Mouse (Mus musculus) cerebellum, adult 18-20 months (tissue): ENCODE results near the gene Pum2.
"Not testable (repeated sequence)": the region's sequence is repeated elsewhere in the genome, so short reads cannot be mapped to it uniquely, and the experiment has no call there.

Experiments
- DNase-seq, 2 experiments: peaks; one replicate each; pipeline ENCODE4 v3.0.0; 2021

The Pum2 gene

DNA sequence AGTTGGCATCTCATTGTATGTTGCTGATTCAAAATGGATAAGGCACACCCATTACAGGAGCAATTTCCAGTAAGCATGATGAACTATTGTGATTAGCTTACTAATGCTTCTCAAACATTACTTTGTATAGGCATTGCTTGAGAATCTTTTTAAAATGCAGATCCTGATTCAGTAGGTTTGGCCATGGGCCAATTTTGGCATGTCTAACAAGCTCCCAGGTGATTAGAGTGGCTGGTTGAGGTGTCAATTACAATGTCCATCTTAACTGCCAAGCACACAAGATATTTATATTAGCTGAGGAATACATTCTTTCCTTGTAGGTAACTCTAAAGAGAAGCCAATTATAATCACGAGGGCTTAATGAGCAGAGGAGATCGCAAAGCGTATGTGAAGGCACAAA, 4.1 kb upstream of the Pum2 start:
- no peak for DNase-seq

DNA sequence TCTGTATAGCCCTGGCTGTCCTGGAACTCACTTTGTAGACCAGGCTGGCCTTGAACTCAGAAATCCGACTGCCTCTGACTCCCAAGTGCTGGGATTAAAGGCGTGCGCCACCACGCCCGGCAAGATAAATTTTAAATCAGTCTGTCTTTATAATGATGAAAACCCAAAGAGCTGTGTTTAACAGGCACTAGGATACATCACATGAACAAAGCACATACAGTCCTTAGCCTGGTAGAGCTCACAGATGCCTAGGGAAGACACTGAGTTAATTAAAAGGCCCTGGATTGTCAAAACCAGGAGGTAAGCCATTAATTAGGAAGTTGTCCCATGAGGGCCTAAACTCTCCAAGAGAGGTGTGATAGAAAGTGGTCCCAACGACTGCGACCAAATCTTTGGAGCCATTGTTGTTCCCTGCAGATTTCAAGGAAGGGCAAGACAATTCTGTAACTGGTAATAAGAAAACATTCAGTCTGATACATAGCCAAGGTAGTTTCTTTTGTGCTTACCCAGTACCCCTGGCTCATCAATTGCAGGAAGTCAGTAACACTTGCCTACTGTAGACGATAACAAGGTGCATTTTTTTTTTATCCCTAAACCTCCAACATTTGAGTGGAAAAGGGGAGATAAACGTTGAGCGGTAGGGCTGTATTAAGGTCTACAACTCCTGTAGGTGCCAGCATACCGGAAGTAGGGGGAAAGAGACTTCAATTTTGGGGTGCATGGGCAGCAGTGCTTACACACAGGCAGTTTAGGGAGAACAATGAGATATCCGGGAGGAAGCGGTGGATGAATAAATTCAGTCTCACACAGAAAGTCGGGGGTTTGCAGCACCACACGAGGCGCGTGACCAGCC, 587 bp upstream of the Pum2 start:
- DNase-seq, result peak in 1 of 2 experiments; percentile 21

- DNase-seq, result peak in 1 of 2 experiments; percentile 75
Measured at GRCm38 (mm10) chr12:8674377-8674864, 487 bp downstream of the Pum2 start.

DNA sequence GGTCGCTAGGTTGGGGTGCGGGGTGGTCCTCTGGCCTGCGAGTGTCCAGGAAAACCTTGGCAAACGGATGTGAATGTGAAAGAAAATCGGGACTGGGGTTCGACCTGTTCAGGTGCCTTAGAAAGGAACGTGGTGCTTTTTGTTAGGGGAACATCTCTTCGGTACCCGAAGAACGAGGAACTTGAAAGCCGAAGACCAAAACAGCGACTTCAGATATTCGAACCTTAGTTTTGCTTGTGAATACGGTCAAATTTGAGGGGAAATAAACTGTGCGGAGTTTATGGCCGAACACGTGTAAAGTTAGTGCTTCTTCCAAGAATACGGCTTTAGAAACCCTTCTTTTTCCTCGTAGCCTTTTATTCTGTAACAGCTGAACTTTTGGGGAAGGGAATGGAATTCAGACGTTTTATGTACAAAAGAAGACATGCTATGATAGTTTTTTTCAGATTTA, 982 bp downstream of the Pum2 start:
- no peak for DNase-seq

DNA sequence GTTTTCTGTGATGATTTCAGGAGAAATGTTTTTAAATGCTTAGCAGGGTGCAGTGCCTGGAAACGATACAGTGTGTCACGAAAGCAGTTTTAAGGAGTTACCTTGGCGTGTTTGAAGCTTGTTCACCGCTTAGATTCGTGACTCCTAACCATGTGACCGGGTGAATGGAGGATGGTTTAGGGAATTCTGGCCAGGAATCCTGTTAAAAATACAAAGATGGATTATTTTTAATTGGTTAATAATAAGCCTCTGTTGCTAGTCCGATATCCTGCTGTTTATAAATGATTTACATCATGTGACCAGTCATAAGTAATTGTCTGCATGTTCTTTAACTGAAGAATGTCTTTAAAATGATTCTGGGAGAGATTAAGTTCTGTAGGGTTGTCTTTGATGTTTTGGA, 1.4 kb downstream of the Pum2 start:
- DNase-seq, result no peak

DNA sequence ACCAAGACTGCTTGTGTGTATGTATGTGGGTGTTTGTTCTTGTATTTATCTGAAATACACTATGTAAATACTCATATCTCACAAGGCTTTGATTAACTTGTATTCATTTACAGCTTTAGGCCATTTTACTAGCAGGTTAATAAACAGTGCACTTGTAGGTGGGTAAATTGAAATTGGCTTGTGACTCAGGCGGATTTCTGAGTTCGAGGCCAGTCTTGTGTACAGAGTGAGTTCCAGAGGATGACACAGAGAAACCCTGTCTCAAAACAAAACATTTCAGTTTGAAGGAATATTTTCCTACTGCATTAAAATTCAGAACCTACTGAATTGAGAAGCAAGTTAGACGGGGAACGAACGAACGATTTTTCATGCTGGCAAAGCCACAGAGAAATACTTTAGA, 2.4 kb downstream of the Pum2 start:
- DNase-seq, result no peak

DNA sequence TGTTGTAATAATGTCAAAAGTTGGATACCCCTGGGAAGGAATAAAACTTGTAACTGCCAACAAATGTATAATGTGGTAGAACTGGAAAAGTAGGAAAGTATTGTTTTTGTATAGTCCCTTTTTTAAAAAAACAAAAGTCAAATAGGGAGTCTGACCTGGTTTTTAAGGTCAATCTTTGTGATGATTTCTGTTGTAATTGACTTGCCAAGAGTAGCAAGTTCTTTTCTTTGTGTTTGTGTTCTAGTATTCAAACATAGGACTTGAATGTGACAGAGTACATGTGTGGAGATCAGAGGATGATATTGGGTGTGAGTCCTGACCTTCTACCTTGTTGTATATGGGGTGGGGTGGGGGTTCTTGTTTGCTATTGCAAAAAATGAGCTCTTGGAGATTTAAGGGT, 4.0 kb downstream of the Pum2 start:
- no peak for DNase-seq

GRCm38 (mm10) chr12:8684200-8684599, 10.3 kb downstream of the Pum2 start:
- no peak for DNase-seq

DNA sequence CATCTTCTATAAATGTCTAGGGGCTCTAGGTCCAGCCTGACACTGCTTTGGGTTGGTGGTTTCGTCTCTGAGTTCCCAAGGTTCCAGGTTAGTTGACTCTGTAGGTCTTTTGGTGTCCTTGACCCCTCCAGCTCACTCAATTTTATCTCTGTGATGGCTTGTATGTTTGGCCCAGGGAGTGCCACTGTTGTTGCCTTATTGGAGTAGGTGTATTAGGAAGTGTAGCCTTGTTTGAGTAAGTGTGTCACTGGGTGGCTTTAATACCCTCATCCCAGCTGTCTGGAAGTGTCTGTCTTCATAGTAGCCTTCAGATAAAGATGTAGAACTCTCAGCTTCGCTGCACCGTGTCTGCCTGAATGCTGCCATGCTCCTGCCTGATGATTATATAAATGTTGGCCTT, 11.1 kb downstream of the Pum2 start:
- no peak for DNase-seq

DNA sequence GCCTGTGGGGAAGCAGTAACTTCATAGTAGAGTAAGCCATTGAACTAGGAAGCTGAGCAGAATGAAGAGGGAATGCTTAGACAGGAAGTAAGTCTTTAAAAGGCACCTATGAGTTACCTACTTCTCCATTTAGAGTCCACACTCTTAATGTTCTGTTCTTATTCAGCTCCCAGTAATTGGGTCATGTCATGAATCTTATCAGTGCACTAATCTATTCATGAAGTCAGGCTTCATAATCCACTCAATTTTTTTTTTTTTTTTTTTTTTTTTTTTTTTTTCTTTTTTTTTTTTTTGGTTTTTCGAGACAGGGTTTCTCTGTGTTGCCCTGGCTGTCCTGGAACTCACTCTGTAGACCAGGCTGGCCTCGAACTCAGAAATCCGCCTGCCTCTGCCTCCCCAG, 15.9 kb downstream of the Pum2 start:
- DNase-seq, result not testable (repeated sequence)

DNA sequence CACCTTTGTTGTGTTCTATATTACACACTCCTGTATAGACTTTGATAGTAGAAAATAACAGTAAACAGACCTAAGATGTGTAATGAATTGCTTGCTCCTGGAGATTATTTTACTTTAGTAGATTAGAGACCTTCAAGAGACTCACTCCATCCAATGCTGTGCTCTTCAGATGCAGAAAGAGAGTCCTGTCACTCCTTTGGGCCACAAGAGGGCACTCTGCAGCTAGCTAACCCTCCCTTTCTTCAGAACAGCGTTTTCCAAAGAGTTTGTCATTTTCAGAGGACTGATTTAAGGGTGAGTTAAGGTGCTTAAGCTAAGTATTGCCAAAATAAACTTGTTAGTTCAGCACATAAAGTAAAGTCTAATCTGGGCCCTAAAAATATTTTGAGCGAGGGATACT, 25.0 kb downstream of the Pum2 start:
- DNase-seq, result peak; percentile 60 to 66

- DNase-seq, result no peak
Measured at GRCm38 (mm10) chr12:8703988-8704387, 30.1 kb downstream of the Pum2 start.

GRCm38 (mm10) chr12:8708876-8709275, 34.9 kb downstream of the Pum2 start:
- DNase-seq, result no peak

DNA sequence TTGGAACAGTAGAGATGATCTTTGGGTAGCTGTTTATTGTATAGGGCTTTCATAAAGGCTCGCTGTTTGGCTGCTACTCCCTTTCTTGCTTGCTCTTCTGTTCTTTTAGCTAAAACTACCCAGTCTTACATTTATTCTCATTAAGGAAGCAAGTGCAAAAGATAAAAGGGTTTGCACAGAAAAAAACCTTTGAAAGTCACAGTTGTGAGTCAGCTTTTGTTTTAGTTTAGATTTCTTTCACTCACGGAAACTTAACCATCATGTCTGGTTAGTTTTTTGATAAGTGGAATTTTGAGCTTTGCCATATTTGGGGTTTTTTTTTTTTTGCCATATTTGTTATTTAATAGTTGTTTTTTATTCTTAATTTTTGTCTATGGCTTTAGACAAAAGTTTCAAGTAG, 38.7 kb downstream of the Pum2 start:
- DNase-seq, result no peak

DNA sequence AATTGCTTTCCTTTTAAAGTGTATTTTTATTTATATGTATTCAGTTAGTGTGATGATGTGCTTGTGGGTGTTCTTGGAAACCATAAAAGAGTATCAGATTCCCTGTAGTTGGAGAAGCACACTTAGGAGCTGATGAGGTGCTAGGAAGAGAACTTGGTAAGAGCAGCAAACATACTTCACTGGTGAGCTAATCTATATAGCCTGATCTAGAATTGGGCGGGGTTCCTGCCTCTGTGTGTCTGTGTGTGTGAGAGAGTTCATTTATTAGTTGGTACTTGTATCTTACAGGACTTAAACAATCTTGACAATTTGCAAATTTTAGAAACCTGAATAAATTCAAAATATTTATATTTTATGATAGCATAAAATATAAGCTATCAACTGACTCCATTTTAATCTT, 42.2 kb downstream of the Pum2 start:
- DNase-seq, result no peak

GRCm38 (mm10) chr12:8726890-8727289, 53.0 kb downstream of the Pum2 start:
- DNase-seq, result peak in 1 of 2 experiments; percentile 21

GRCm38 (mm10) chr12:8728739-8729138, 54.8 kb downstream of the Pum2 start:
- DNase-seq, result no peak

GRCm38 (mm10) chr12:8753654-8754053, 79.7 kb downstream of the Pum2 start:
- DNase-seq, result no peak

DNA sequence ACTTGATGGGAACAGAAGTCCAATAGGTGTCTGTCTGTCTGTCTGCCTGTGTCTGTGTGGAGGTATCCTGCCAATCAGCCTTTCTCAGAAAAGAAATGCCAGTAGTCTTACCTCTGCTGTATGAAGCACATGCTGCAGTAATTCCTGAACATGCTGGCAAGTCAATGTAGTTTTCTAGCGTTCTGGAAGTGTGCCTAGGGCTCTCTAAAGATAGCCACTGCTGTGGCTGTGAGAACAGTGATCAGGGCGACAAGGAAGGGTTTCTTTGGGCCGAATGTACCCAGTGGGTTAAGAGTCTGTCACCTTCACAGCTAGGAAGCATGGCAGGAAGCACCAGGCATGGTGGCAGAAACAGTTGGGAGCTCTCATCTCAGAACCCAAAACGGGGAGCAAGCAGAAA, 80.2 kb downstream of the Pum2 start:
- peak in 1 of 2 experiments; percentile 29 for DNase-seq

DNA sequence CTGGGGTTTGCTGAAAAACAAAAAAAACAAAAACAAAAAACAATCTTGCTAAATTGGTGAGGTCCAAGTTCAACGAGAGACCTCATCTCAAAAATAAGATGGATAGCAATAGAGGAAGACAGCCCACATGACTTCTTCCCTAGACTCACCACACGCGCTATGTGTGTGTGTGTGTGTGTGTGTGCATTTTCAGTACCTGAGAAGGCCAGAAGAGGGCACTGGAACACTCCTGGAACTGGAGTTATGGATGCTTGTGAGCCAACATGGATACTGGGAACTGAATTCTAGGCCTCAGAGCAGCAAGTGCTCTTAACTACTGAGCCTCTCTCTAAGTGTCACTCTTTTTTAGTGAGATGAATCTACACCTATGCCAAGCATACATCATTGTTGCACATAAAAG, 84.1 kb downstream of the Pum2 start:
- DNase-seq, result no peak

DNA sequence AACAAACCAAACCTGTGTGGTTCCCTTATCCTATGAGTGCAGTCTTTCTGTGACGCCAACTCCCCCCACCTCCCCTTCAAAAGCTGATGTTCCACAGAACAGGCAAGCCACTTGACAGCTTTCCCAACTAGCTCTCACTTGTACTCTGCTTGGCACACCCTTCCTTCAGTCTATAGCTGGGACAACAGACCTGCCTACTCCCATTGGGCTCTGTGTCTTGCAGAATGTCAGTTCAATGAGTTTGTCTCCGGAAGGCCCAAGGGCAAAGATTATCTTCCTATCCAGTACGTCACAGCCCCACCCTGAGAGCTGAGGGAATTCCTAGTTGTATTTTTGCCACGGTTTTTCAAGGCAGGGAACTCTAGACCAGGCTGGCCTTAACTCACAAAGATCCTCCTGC, 85.2 kb downstream of the Pum2 start:
- no peak for DNase-seq

DNA sequence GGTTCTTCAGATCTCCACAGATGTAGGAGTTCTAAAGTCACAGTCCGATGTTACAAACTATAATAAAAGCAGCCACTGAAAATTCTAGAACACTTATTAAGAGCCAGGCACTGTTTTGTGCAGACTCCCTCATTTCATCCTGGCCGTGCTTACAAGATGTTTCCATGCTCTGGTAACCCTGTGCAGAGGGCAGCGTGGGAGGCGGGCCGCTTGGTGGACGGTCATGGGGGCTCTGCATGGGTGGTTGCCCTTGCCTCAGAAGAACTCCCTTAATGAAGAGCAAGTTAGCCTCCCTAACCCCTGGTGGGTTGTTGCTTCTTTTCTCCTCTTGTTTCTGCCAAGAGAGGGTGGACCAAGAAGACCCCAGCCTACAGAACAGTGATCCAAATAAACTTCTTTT, 85.8 kb downstream of the Pum2 start:
- no peak for DNase-seq

GRCm38 (mm10) chr12:8760561-8760960, 86.6 kb downstream of the Pum2 start:
- DNase-seq, result no peak

DNA sequence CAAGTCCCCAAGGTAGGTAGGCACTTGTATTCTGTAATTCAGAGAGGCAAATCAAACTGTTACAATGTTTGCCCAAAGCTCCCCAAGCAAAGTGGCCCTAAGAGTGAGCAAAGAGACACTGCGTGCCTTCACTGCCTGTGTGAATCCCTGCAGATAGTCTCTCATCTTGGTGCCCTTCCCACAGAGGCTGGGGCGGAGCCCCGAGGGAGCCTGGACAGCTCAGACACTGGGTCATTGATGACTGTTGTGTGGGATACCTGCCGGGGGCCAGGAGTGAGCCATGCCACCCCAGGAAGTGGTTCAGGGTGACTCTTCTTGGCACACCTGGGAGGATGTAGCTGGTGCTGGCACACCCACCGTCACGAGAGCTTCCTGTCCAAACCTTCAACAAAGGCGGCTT, 87.1 kb downstream of the Pum2 start:
- DNase-seq, result no peak

DNA sequence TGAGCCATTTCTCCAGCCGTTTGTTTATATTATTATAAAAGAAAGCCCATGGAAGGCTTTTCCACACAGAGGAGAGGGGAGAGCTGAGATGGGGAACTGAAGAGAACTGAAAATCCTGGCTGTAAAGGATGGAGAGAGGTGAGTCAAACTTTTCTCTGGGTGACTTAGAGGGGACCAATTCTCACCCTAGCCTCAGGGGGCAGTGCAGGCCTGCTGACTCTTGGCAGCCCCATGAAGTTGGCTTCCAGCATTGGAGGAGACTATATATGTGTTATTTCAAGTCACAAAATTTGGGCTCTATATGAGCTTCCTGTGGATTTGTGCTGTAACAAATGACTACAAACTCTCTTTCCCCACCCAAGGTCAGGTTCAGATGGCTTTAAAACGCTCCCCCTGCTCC, 88.7 kb downstream of the Pum2 start:
- peak in 1 of 2 experiments; percentile 2 for DNase-seq
